Mouse (Mus musculus) thymus, adult 2 months (tissue): ENCODE data around the gene Tmem273.

Experiments used
- CTCF ChIP-seq: fragments of 200-500 bp; IDR thresholded peaks from 2 replicates; pipeline ENCODE4 v1.5.1; 2012; ENCODE audit warnings: mild to moderate bottlenecking, control low read depth, low read length, moderate library complexity, borderline replicate concordance; ENCODE audit not compliant: control insufficient read depth, poor library complexity, insufficient read depth; ENCODE audit errors: extremely low read depth
- POLR2A ChIP-seq: fragments of 200-500 bp; IDR thresholded peaks from 2 replicates; pipeline ENCODE4 v1.6.1; 2012; ENCODE audit warnings: mild to moderate bottlenecking, low read length, control low read depth, moderate library complexity; ENCODE audit not compliant: control insufficient read depth, poor library complexity, insufficient read depth; ENCODE audit errors: extremely low read depth

- TF ChIP-seq CTCF = no peak
- no peak for TF ChIP-seq POLR2A
Observed at GRCm38 (mm10) chr14:32801016-32801661, 15.4 kb downstream of the Tmem273 start.
